Mouse (Mus musculus) limb, embryonic 13.5 days (tissue): ENCODE results near the gene Dclre1c. TPM values are rescaled to one million over a fixed set of nuclear protein-coding genes. Genes with fewer than 3 reads are reported as not detected.
A peak's percentile ranks its signal among the peaks of the same experiment; 100 is the strongest.

Experiments
- ATAC-seq: fragments of 200-750 bp; cut with Nextera tagmentation; 2 replicates; pipeline ENCODE4 v1.8.0; 2017; ENCODE audit warnings: low read depth, moderate number of reproducible peaks, moderate TSS enrichment; ENCODE audit not compliant: low FRiP score
- H3K27ac ChIP-seq: fragments of 300-500 bp; sonication (generic); 2 replicates; pipeline ENCODE4 v1.5.1; 2015; ENCODE audit warnings: inconsistent platforms, mild to moderate bottlenecking, moderate library complexity
- H3K27me3 ChIP-seq: fragments of 300-500 bp; sonication (generic); 2 replicates; pipeline ENCODE4 v1.6.1; 2015; ENCODE audit warnings: mild to moderate bottlenecking, inconsistent platforms
- H3K36me3 ChIP-seq: fragments of 300-500 bp; sonication (generic); 2 replicates; pipeline ENCODE4 v1.6.1; 2015; ENCODE audit warnings: inconsistent platforms, mild to moderate bottlenecking, moderate library complexity
- H3K4me1 ChIP-seq: fragments of 300-500 bp; sonication (generic); 2 replicates; pipeline ENCODE4 v1.6.1; 2015; ENCODE audit warnings: inconsistent platforms
- H3K4me2 ChIP-seq: fragments of 300-500 bp; sonication (generic); replicated peaks from 2 replicates; pipeline ENCODE4 v1.6.1; 2015; ENCODE audit warnings: inconsistent platforms, mild to moderate bottlenecking, moderate library complexity
- H3K4me3 ChIP-seq: fragments of 300-500 bp; sonication (generic); 2 replicates; pipeline ENCODE4 v1.5.1; 2015; ENCODE audit warnings: moderate library complexity, mild to moderate bottlenecking, inconsistent platforms
- H3K9ac ChIP-seq: fragments of 300-500 bp; sonication (generic); 2 replicates; pipeline ENCODE4 v1.6.1; 2015; ENCODE audit warnings: mild to moderate bottlenecking, inconsistent platforms
- H3K9me3 ChIP-seq: fragments of 300-500 bp; sonication (generic); 2 replicates; pipeline ENCODE4 v1.6.1; 2016; ENCODE audit warnings: inconsistent platforms
- WGBS: fragments of 180-500 bp; shearing (Covaris S2); methylation state at CpG from one replicate; pipeline ENCODE4 v1.1.7; 2015; 5-methylcytosine and 5-hydroxymethylcytosine counted together
- polyA plus RNA-seq: library from polyadenylated mRNA; unstranded; fragments of >200 nt; fragmentation: Nextera tagmentation; extraction: Ambion mirVana; gene quantifications from 2 replicates; pipeline ENCODE4 v1.2.1, GENCODE M21; 2015

Dclre1c gene
- polyA plus RNA-seq, 1 experiment from 2014 or later, result 7.7 TPM

GRCm38 (mm10) chr2:3480239-3480638 lies 56.3 kb downstream of the Dclre1c start:
- Histone ChIP-seq H3K4me1 (peaks cover 6% of the 10 kb centered on the region), H3K9ac (no peak overlapping the region), H3K36me3 (0 out of 2 replicates have a peak, but pooled peaks cover 2% of the 10 kb centered on the region), H3K4me3 (no peak overlapping the region), H3K27me3 (no peaks in the 10 kb centered on the region), H3K4me2 (no peak overlapping the region), H3K9me3 (no peaks in the 10 kb centered on the region), H3K27ac (no peak overlapping the region)
- 86% methylated on average over 3 of the region's 3 CpGs for WGBS
- no peak for ATAC-seq

GRCm38 (mm10) chr2:3489816-3490215 lies 65.9 kb downstream of the Dclre1c start:
- WGBS, result 90% methylated on average over 3 of the region's 3 CpGs
- H3K27me3 ChIP-seq, result no peaks in the 10 kb centered on the region
- no peak overlapping the region for H3K27ac ChIP-seq
- ATAC-seq, result no peak
- H3K9me3 ChIP-seq, result no peaks in the 10 kb centered on the region
- H3K36me3 ChIP-seq, result peaks cover 52% of the 10 kb centered on the region
- no peak overlapping the region for H3K4me3 ChIP-seq
- no peak overlapping the region for H3K9ac ChIP-seq
- no peaks in the 10 kb centered on the region for H3K4me1 ChIP-seq
- H3K4me2 ChIP-seq, result no peak overlapping the region

- no peaks in the 10 kb centered on the region for H3K4me1 ChIP-seq
- no peaks in the 10 kb centered on the region for H3K27me3 ChIP-seq
- H3K36me3 ChIP-seq, result peaks cover 84% of the 10 kb centered on the region
- no peak overlapping the region for H3K4me2 ChIP-seq
- H3K4me3 ChIP-seq, result no peak overlapping the region
- no peak overlapping the region for H3K9ac ChIP-seq
- WGBS, result 84% methylated on average over 3 of the region's 3 CpGs
- H3K27ac ChIP-seq, result no peak overlapping the region
- no peaks in the 10 kb centered on the region for H3K9me3 ChIP-seq
- ATAC-seq, result no peak
These were observed 70.0 kb downstream of the Dclre1c start for GRCm38 (mm10) chr2:3493833-3494409.

- Histone ChIP-seq H3K4me2 (no peak overlapping the region), H3K9me3 (no peaks in the 10 kb centered on the region), H3K9ac (no peak overlapping the region), H3K4me3 (no peak overlapping the region), H3K36me3 (peaks cover 74% of the 10 kb centered on the region), H3K4me1 (no peaks in the 10 kb centered on the region), H3K27me3 (no peaks in the 10 kb centered on the region), H3K27ac (no peak overlapping the region)
- ATAC-seq, result no peak
- 96% methylated on average over 6 of the region's 6 CpGs for WGBS
These were observed 75.6 kb downstream of the Dclre1c start for GRCm38 (mm10) chr2:3499543-3499942.

GRCm38 (mm10) chr2:3500886-3501285 lies 77.0 kb downstream of the Dclre1c start:
- Histone ChIP-seq H3K4me1 (no peaks in the 10 kb centered on the region), H3K36me3 (peaks cover 75% of the 10 kb centered on the region), H3K4me3 (no peak overlapping the region), H3K9ac (no peak overlapping the region), H3K27ac (no peak overlapping the region), H3K9me3 (no peaks in the 10 kb centered on the region), H3K27me3 (no peaks in the 10 kb centered on the region), H3K4me2 (no peak overlapping the region)
- no peak for ATAC-seq
- WGBS, result 95% methylated on average over 5 of the region's 5 CpGs

GRCm38 (mm10) chr2:3512076-3512475 lies 88.1 kb downstream of the Dclre1c start:
- peaks cover 34% of the 10 kb centered on the region for H3K36me3 ChIP-seq
- H3K4me1 ChIP-seq, result peaks cover 11% of the 10 kb centered on the region
- no peaks in the 10 kb centered on the region for H3K9me3 ChIP-seq
- peak overlapping the region; percentile 86 for H3K4me3 ChIP-seq
- no peak; the same call in 1 of the 2 replicates for ATAC-seq
- peak overlapping the region; percentile 76 for H3K27ac ChIP-seq
- H3K27me3 ChIP-seq, result no peaks in the 10 kb centered on the region
- peak overlapping the region; percentile 95 for H3K4me2 ChIP-seq
- under 1% methylated on average over 15 of the region's 15 CpGs for WGBS
- peak overlapping the region; percentile 88 for H3K9ac ChIP-seq

- no peaks in the 10 kb centered on the region for H3K9me3 ChIP-seq
These were observed 88.9 kb downstream of the Dclre1c start, which contains the start of the genes Gm45902, Hspa14 and Cdnf for GRCm38 (mm10) chr2:3512552-3513454. TSS of gene Gm45902 (minus strand) at chr2:3512790. TSS of gene Hspa14 (minus strand) at chr2:3512814. TSS of gene Cdnf (plus strand) at chr2:3513030.

More at GRCm38 (mm10) chr2:3512552-3513454, 88.9 kb downstream of the Dclre1c start, which contains the start of the genes Gm45902, Hspa14 and Cdnf:
- peak within 1 kb of the TSS; percentile 95 for H3K4me2 ChIP-seq
- ATAC-seq, result peak; percentile 100
- peak within 1 kb of the TSS; percentile 76 for H3K27ac ChIP-seq
- H3K36me3 ChIP-seq, result peaks cover 27% of the 10 kb centered on the region
- peak within 1 kb of the TSS; percentile 86 for H3K4me3 ChIP-seq
- no peaks in the 10 kb centered on the region for H3K27me3 ChIP-seq
- H3K9ac ChIP-seq, result peak within 1 kb of the TSS; percentile 88
- peaks cover 11% of the 10 kb centered on the region for H3K4me1 ChIP-seq
- under 1% methylated on average over 60 of the region's 60 CpGs for WGBS

Other genes with a start within 250 kb of the Dclre1c start
- 42.0 and 42.1 TPM in 2 replicates for gene Nmt2, start 139.9 kb upstream of the Dclre1c start, polyA plus RNA-seq
- gene Rpp38, start 91.5 kb upstream of the Dclre1c start, polyA plus RNA-seq, result 19.3 and 19.7 TPM in 2 replicates
- gene Acbd7, start 88.0 kb upstream of the Dclre1c start, polyA plus RNA-seq, result 0.31 and 0.54 TPM in 2 replicates
- 0.11 and 0.15 TPM in 2 replicates for gene Olah, start 26.9 kb upstream of the Dclre1c start, polyA plus RNA-seq
- gene Meig1, start 1.5 kb upstream of the Dclre1c start, polyA plus RNA-seq, result not detected in 2 replicates
- 20.8 and 22.3 TPM in 2 replicates for gene Suv39h2, start 50.9 kb downstream of the Dclre1c start, polyA plus RNA-seq
- gene Gm45902, start 88.7 kb downstream of the Dclre1c start, polyA plus RNA-seq, result 5.4 and 5.6 TPM in 2 replicates
- gene Hspa14, start 88.7 kb downstream of the Dclre1c start, polyA plus RNA-seq, result 106 and 109 TPM in 2 replicates
- 0.10 and 0.17 TPM in 2 replicates for gene Cdnf, start 88.9 kb downstream of the Dclre1c start, polyA plus RNA-seq
- gene Fam107b, start 146.4 kb downstream of the Dclre1c start, polyA plus RNA-seq, result 32.8 and 34.9 TPM in 2 replicates